Mouse (Mus musculus) embryonic facial prominence, embryonic 12.5 days (tissue): Measurements from ENCODE around the gene Tbc1d9b. TPM values are rescaled to one million over a fixed set of nuclear protein-coding genes. Genes with fewer than 3 reads are reported as not detected.

Experiments used
- ATAC-seq: fragments of 200-750 bp; cut with Nextera tagmentation; 2 replicates; pipeline ENCODE4 v1.8.0; 2017; ENCODE audit not compliant: insufficient number of reproducible peaks, insufficient read depth, low FRiP score, low TSS enrichment
- H3K27ac ChIP-seq: fragments of 300-500 bp; sonication (generic); 2 replicates; pipeline ENCODE4 v1.5.1; 2016; ENCODE audit warnings: mild to moderate bottlenecking
- H3K27me3 ChIP-seq: fragments of 300-500 bp; sonication (generic); 2 replicates; pipeline ENCODE4 v1.6.1; 2016; ENCODE audit warnings: mild to moderate bottlenecking, moderate library complexity
- H3K36me3 ChIP-seq: fragments of 300-500 bp; sonication (generic); 2 replicates; pipeline ENCODE4 v1.6.1; 2016; ENCODE audit warnings: mild to moderate bottlenecking
- H3K4me1 ChIP-seq: fragments of 300-500 bp; sonication (generic); 2 replicates; pipeline ENCODE4 v1.6.1; 2016
- H3K4me2 ChIP-seq: fragments of 300-500 bp; sonication (generic); replicated peaks from 2 replicates; pipeline ENCODE4 v1.6.1; 2016; ENCODE audit warnings: mild to moderate bottlenecking, moderate library complexity
- H3K4me3 ChIP-seq: fragments of 300-500 bp; sonication (generic); 2 replicates; pipeline ENCODE4 v1.5.1; 2016; ENCODE audit warnings: mild to moderate bottlenecking
- H3K9ac ChIP-seq: fragments of 300-500 bp; sonication (generic); 2 replicates; pipeline ENCODE4 v1.6.1; 2016; ENCODE audit warnings: mild to moderate bottlenecking, moderate library complexity
- H3K9me3 ChIP-seq: fragments of 300-500 bp; sonication (generic); 2 replicates; pipeline ENCODE4 v1.6.1; 2016; ENCODE audit warnings: mild to moderate bottlenecking, moderate library complexity
- WGBS: fragments of 180-500 bp; shearing (Covaris S2); methylation state at CpG from one replicate; pipeline ENCODE4 v1.1.7; 2016; 5-methylcytosine and 5-hydroxymethylcytosine counted together
- polyA plus RNA-seq: library from polyadenylated mRNA; unstranded; fragments of >200 nt; fragmentation: Nextera tagmentation; extraction: Ambion mirVana; gene quantifications from 2 replicates; pipeline ENCODE4 v1.2.1, GENCODE M21; 2016

Gene Tbc1d9b
- polyA plus RNA-seq, 1 experiment from 2014 or later, result 51.2 TPM

- H3K4me1 ChIP-seq, result peaks cover 20% of the 10 kb centered on the region
- no peak for ATAC-seq
- no peaks in the 10 kb centered on the region for H3K27me3 ChIP-seq
- no peaks in the 10 kb centered on the region for H3K36me3 ChIP-seq
- no peaks in the 10 kb centered on the region for H3K9me3 ChIP-seq
- 89% methylated on average over 6 of the region's 6 CpGs for WGBS
- no peak overlapping the region for H3K27ac ChIP-seq
- H3K4me2 ChIP-seq, result no peak overlapping the region
- H3K4me3 ChIP-seq, result no peak overlapping the region
- no peak overlapping the region for H3K9ac ChIP-seq
Observed at GRCm38 (mm10) chr11:50214631-50215030, 83.4 kb downstream of the Tbc1d9b start.

GRCm38 (mm10) chr11:50215633-50216032, 84.4 kb downstream of the Tbc1d9b start:
- Histone ChIP-seq H3K4me3 (no peak overlapping the region), H3K4me1 (peaks cover 20% of the 10 kb centered on the region)

DNA sequence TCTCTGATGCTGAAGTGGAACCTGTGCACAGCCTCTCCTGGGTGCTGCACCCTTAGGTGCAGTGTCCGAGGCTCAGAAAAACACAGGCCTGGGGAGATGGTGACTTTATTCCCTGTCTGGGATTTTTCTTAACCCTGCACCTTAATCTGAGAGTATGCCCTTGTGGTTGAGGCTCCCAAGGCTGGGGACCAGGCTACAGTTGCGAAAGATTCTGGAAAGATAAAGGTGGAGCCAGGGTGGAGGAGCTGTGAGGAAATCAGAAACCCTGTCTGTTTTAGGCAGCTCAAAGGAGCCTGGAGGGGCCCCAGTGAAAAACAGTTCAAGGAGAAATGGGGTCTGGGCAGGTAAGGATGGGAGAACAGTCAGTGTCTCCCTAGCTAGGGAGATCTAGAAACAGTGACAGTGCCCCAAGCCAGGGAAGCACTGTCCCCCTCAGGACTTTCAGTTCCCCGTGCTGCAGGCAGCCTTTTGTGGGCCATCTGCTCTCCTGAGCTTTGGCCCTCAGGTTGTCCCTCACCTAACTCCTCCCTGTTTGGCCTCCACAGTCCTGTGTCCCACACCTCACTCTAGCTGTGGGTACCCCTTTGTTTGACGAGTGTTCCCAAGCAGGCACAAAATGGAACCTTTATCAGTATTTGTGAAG, 85.6 kb downstream of the Tbc1d9b start:
- H3K4me3 ChIP-seq, result no peak overlapping the region
- no peak overlapping the region for H3K4me2 ChIP-seq
- H3K9me3 ChIP-seq, result no peaks in the 10 kb centered on the region
- no peak overlapping the region for H3K9ac ChIP-seq
- H3K27ac ChIP-seq, result no peak overlapping the region
- WGBS, result 81% methylated on average over 4 of the region's 4 CpGs
- H3K27me3 ChIP-seq, result no peaks in the 10 kb centered on the region
- peaks cover 17% of the 10 kb centered on the region for H3K4me1 ChIP-seq
- ATAC-seq, result no peak
- no peaks in the 10 kb centered on the region for H3K36me3 ChIP-seq

More at GRCm38 (mm10) chr11:50215633-50216032, 84.4 kb downstream of the Tbc1d9b start:
- no peak overlapping the region for H3K9ac ChIP-seq
- H3K36me3 ChIP-seq, result no peaks in the 10 kb centered on the region
- 18% methylated on average over 9 of the region's 9 CpGs for WGBS
- H3K9me3 ChIP-seq, result no peaks in the 10 kb centered on the region
- ATAC-seq, result no peak
- H3K27me3 ChIP-seq, result no peaks in the 10 kb centered on the region
- peak overlapping the region; percentile 14; the same call in 1 of the 2 replicates for H3K4me2 ChIP-seq
- H3K27ac ChIP-seq, result no peak overlapping the region

GRCm38 (mm10) chr11:50217811-50218210, 86.6 kb downstream of the Tbc1d9b start:
- H3K36me3 ChIP-seq, result no peaks in the 10 kb centered on the region
- no peak overlapping the region for H3K27ac ChIP-seq
- H3K9ac ChIP-seq, result no peak overlapping the region
- no peak overlapping the region for H3K4me3 ChIP-seq
- H3K27me3 ChIP-seq, result no peaks in the 10 kb centered on the region
- no peak for ATAC-seq
- no peak overlapping the region for H3K4me2 ChIP-seq
- H3K9me3 ChIP-seq, result no peaks in the 10 kb centered on the region
- WGBS, result 40% methylated on average over 4 of the region's 4 CpGs
- H3K4me1 ChIP-seq, result peaks cover 17% of the 10 kb centered on the region

DNA sequence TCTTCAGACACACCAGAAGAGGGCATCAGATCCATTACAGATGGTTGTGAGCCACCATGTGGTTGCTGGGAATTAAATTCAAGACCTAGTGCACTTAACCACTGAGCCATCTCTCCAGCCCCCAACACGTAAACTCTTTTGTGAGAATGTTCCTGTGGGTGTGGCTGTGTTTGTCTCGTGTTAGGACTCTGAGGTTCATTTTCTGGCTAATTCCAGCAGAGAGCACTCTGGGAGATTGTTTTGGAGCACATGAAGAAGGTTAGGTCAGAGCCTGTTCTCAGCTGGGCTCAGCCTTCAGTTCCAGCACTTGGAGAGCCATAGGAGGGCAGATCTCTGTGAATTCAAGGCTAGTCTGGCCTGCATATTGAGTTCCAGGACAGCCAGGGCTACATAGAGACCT, 88.6 kb downstream of the Tbc1d9b start:
- H3K27me3 ChIP-seq, result no peaks in the 10 kb centered on the region
- H3K36me3 ChIP-seq, result no peaks in the 10 kb centered on the region
- H3K9ac ChIP-seq, result no peak overlapping the region
- no peak overlapping the region for H3K4me2 ChIP-seq
- 52% methylated on average over 2 of the region's 2 CpGs for WGBS
- H3K4me3 ChIP-seq, result no peak overlapping the region
- no peak overlapping the region for H3K27ac ChIP-seq
- ATAC-seq, result no peak
- no peaks in the 10 kb centered on the region for H3K9me3 ChIP-seq
- peaks cover 24% of the 10 kb centered on the region for H3K4me1 ChIP-seq

Other genes with a start within 250 kb of the Tbc1d9b start
- gene Rasgef1c, start 229.6 kb upstream of the Tbc1d9b start, polyA plus RNA-seq, result 0.26 and 0.46 TPM in 2 replicates
- 85.6 and 88.5 TPM in 2 replicates for gene Rnf130, start 106.0 kb upstream of the Tbc1d9b start, polyA plus RNA-seq
- 17.8 and 18.6 TPM in 2 replicates for gene Mrnip, start 43.0 kb downstream of the Tbc1d9b start, polyA plus RNA-seq
- 187 and 192 TPM in 2 replicates for gene Sqstm1, start 79.4 kb downstream of the Tbc1d9b start, polyA plus RNA-seq
- gene Mgat4b, start 79.5 kb downstream of the Tbc1d9b start, polyA plus RNA-seq, result 38.1 and 40.7 TPM in 2 replicates
- gene Ltc4s, start 107.2 kb downstream of the Tbc1d9b start, polyA plus RNA-seq, result 0.62 and 0.74 TPM in 2 replicates
- gene Maml1, start 160.9 kb downstream of the Tbc1d9b start, polyA plus RNA-seq, result 9.2 and 9.7 TPM in 2 replicates
- 287 and 307 TPM in 2 replicates for gene Canx, start 194.3 kb downstream of the Tbc1d9b start, polyA plus RNA-seq
- gene Cby3, start 223.1 kb downstream of the Tbc1d9b start, polyA plus RNA-seq, result 0.46 and 0.73 TPM in 2 replicates
- 590 and 605 TPM in 2 replicates for gene Hnrnph1, start 245.6 kb downstream of the Tbc1d9b start, polyA plus RNA-seq